21 mouse cellular contexts compared by ENCODE assay signal in genomic region chr7:96746706-96747105, GRCm38 (mm10).
A peak's percentile ranks its signal among the peaks of the same experiment; 100 is the strongest.
DNase-seq lines count a peak whose midpoint lies in the region; ATAC-seq lines count a peak whose summit lies in the region.
"Had no signal": no experiment of that assay in that cellular context is flagged by ENCODE, and none has a peak within 500 bp of the region (broad histone marks: within the 10 kb centered on the region; RNA-seq: fewer than 3 reads in every experiment).

No protein-coding gene starts in this region.

- 0 out of 2 replicates have a peak, but pooled peaks cover 2% of the 10 kb centered on the region for H3K27me3 ChIP-seq in hindbrain, embryonic 13.5 days
- no peaks in the 10 kb centered on the region for H3K27me3 ChIP-seq in hindbrain, embryonic 16.5 days (replicated peaks; ENCODE audit: control insufficient read depth, insufficient read depth, low read length)
- no peaks in the 10 kb centered on the region for H3K27me3 ChIP-seq in embryonic facial prominence, embryonic 10.5 days (replicated peaks; ENCODE audit: low read depth, poor library complexity, severe bottlenecking)
- H3K27me3 ChIP-seq: forebrain, embryonic 15.5 days; liver, embryonic 13.5 days; midbrain, embryonic 15.5 days; stomach, embryonic 15.5 days had no signal

- peak overlapping the region; percentile 30; the same call in 1 of the 2 replicates for H3K27ac ChIP-seq in hindbrain, embryonic 13.5 days
- no peak overlapping the region for H3K27ac ChIP-seq in hindbrain, embryonic 16.5 days (ENCODE audit: low read depth, low read length)
- peak overlapping the region; percentile 87 for H3K27ac ChIP-seq in embryonic facial prominence, embryonic 10.5 days (replicated peaks)
- H3K27ac ChIP-seq: heart, adult 2 months; liver, embryonic 13.5 days had no signal

- no peak for ATAC-seq in hindbrain, embryonic 13.5 days (ENCODE audit: low FRiP score)
- no peak for ATAC-seq in hindbrain, embryonic 16.5 days
- peak; percentile 82 for ATAC-seq in megakaryocyte, adult 5-6 weeks (ENCODE audit: poor library complexity, severe bottlenecking)

- H3K4me3 ChIP-seq in hindbrain, embryonic 13.5 days, result no peak overlapping the region
- H3K4me3 ChIP-seq in hindbrain, embryonic 16.5 days (ENCODE audit: low read length), result no peak overlapping the region
- H3K4me3 ChIP-seq in embryonic facial prominence, embryonic 10.5 days, result no peak overlapping the region
- H3K4me3 ChIP-seq: forebrain, embryonic 15.5 days; heart, adult 2 months; liver, embryonic 13.5 days; midbrain, embryonic 15.5 days; myocyte; stomach, embryonic 15.5 days had no signal

- H3K9me3 ChIP-seq in hindbrain, embryonic 13.5 days, result no peaks in the 10 kb centered on the region
- H3K9me3 ChIP-seq in hindbrain, embryonic 16.5 days (ENCODE audit: control insufficient read depth, low read length), result no peaks in the 10 kb centered on the region
- H3K9me3 ChIP-seq in embryonic facial prominence, embryonic 10.5 days, result no peaks in the 10 kb centered on the region
- H3K9me3 ChIP-seq: forebrain, embryonic 15.5 days; liver, embryonic 13.5 days; midbrain, embryonic 15.5 days; stomach, embryonic 15.5 days had no signal

- peak; percentile 42 for DNase-seq in NIH3T3 (ENCODE audit: low read depth)
- DNase-seq in embryonic facial prominence, embryonic 10.5 days (ENCODE audit: low spot score), result no peak
- DNase-seq in frontal cortex, postnatal 36 days (ENCODE audit: low spot score in 2 of 2), result no peak
- no peak for DNase-seq in ovary, postnatal 36 days (ENCODE audit: low spot score)
- DNase-seq: cerebellum, adult 11 months; cerebellum, adult 9-11 months; gastrocnemius, postnatal 25 days; heart, adult 2 months; kidney, adult 11 months; kidney, postnatal 25 days; liver, embryonic 13.5 days; right cerebral cortex, postnatal 4 days; thymus, postnatal 25 days had no signal

- peaks cover 25% of the 10 kb centered on the region for H3K4me1 ChIP-seq in hindbrain, embryonic 13.5 days (replicated peaks)
- no peaks in the 10 kb centered on the region; the same call in 1 of the 2 replicates for H3K4me1 ChIP-seq in hindbrain, embryonic 16.5 days (ENCODE audit: control insufficient read depth, insufficient read depth, low read depth, low read length)
- peaks cover 81% of the 10 kb centered on the region for H3K4me1 ChIP-seq in embryonic facial prominence, embryonic 10.5 days
- H3K4me1 ChIP-seq: liver, embryonic 13.5 days had no signal

- WGBS in hindbrain, embryonic 13.5 days, result 66% methylated on average over 4 of the region's 4 CpGs
- 66% methylated on average over 4 of the region's 4 CpGs for WGBS in hindbrain, embryonic 16.5 days
- 80% methylated on average over 4 of the region's 4 CpGs for WGBS in embryonic facial prominence, embryonic 10.5 days

- H3K9ac ChIP-seq in hindbrain, embryonic 13.5 days, result no peak overlapping the region
- H3K9ac ChIP-seq in hindbrain, embryonic 16.5 days (ENCODE audit: low read depth, low read length), result no peak overlapping the region
- H3K9ac ChIP-seq: forebrain, embryonic 15.5 days; liver, embryonic 13.5 days; lung, embryonic 14.5 days; midbrain, embryonic 15.5 days; stomach, embryonic 15.5 days had no signal

- no peak overlapping the region for H3K4me2 ChIP-seq in hindbrain, embryonic 13.5 days
- H3K4me2 ChIP-seq in hindbrain, embryonic 16.5 days (ENCODE audit: low read length), result no peak overlapping the region
- H3K4me2 ChIP-seq: forebrain, embryonic 15.5 days; liver, embryonic 13.5 days; lung, embryonic 14.5 days; midbrain, embryonic 15.5 days; stomach, embryonic 15.5 days had no signal

- H3K36me3 ChIP-seq in hindbrain, embryonic 13.5 days, result no peaks in the 10 kb centered on the region
- H3K36me3 ChIP-seq in hindbrain, embryonic 16.5 days (ENCODE audit: control insufficient read depth, insufficient read depth, low read length), result no peaks in the 10 kb centered on the region
- H3K36me3 ChIP-seq in embryonic facial prominence, embryonic 10.5 days (replicated peaks), result 0 out of 2 replicates have a peak, but pooled peaks cover 5% of the 10 kb centered on the region
- H3K36me3 ChIP-seq: forebrain, embryonic 15.5 days; liver, embryonic 13.5 days; midbrain, embryonic 15.5 days; stomach, embryonic 15.5 days had no signal
